Mouse (Mus musculus) stomach, embryonic 16.5 days (tissue): ENCODE results near the gene Kctd13. TPM values are rescaled to one million over a fixed set of nuclear protein-coding genes. Genes with fewer than 3 reads are reported as not detected.
A peak's percentile ranks its signal among the peaks of the same experiment; 100 is the strongest.

ENCODE experiments used
- ATAC-seq: fragments of 200-750 bp; cut with Nextera tagmentation; 2 replicates; pipeline ENCODE4 v1.8.0; 2017; ENCODE audit warnings: moderate number of reproducible peaks, moderate TSS enrichment; ENCODE audit not compliant: insufficient read depth, low FRiP score
- H3K27ac ChIP-seq: fragments of 300-500 bp; sonication (generic); 2 replicates; pipeline ENCODE4 v1.5.1; 2014; ENCODE audit warnings: low read length
- H3K27me3 ChIP-seq: fragments of 300-500 bp; sonication (generic); 2 replicates; pipeline ENCODE4 v1.6.1; 2014; ENCODE audit warnings: low read length, control low read depth, mixed read lengths; ENCODE audit not compliant: control insufficient read depth, insufficient read depth
- H3K36me3 ChIP-seq: fragments of 300-500 bp; sonication (generic); 2 replicates; pipeline ENCODE4 v1.6.1; 2014; ENCODE audit warnings: low read length; ENCODE audit not compliant: control insufficient read depth, insufficient read depth
- H3K4me1 ChIP-seq: fragments of 300-500 bp; sonication (generic); 2 replicates; pipeline ENCODE4 v1.6.1; 2014; ENCODE audit warnings: low read length, control low read depth, mixed read lengths; ENCODE audit not compliant: control insufficient read depth, insufficient read depth
- H3K4me2 ChIP-seq: fragments of 300-500 bp; sonication (generic); 2 replicates; pipeline ENCODE4 v1.6.1; 2014; ENCODE audit warnings: low read depth, low read length, mixed read lengths
- H3K4me3 ChIP-seq: fragments of 300-500 bp; sonication (generic); replicated peaks from 2 replicates; pipeline ENCODE4 v1.5.1; 2014; ENCODE audit warnings: mild to moderate bottlenecking, low read length
- H3K9ac ChIP-seq: fragments of 300-500 bp; sonication (generic); 2 replicates; pipeline ENCODE4 v1.6.1; 2014; ENCODE audit warnings: low read length
- H3K9me3 ChIP-seq: fragments of 300-500 bp; sonication (generic); replicated peaks from 2 replicates; pipeline ENCODE4 v1.6.1; 2016; ENCODE audit warnings: low read length, control low read depth; ENCODE audit not compliant: control insufficient read depth
- WGBS: fragments of 180-500 bp; shearing (Covaris S2); extraction: QIAGEN DNeasy Blood & Tissue Kit; methylation state at CpG from one replicate; pipeline ENCODE4 v1.1.7; 2014; 5-methylcytosine and 5-hydroxymethylcytosine counted together
- polyA plus RNA-seq: library from polyadenylated mRNA; unstranded; fragments of >200 nt; fragmentation: Nextera tagmentation; extraction: Ambion mirVana; gene quantifications from 2 replicates; pipeline ENCODE4 v1.2.1, GENCODE M21; 2015

Kctd13 gene
- polyA plus RNA-seq, 1 experiment from 2014 or later, result 11.3 TPM

GRCm38 (mm10) chr7:126984667-126985444 lies 56.2 kb downstream of the Kctd13 start:
- no peak overlapping the region for H3K9ac ChIP-seq
- no peak overlapping the region for H3K4me2 ChIP-seq
- no peaks in the 10 kb centered on the region for H3K9me3 ChIP-seq
- no peak for ATAC-seq
- no peaks in the 10 kb centered on the region for H3K27me3 ChIP-seq
- no peak overlapping the region for H3K4me3 ChIP-seq
- H3K4me1 ChIP-seq, result no peaks in the 10 kb centered on the region
- 41% methylated on average over 10 of the region's 10 CpGs for WGBS
- no peak overlapping the region for H3K27ac ChIP-seq
- H3K36me3 ChIP-seq, result 0 out of 2 replicates have a peak, but pooled peaks cover 4% of the 10 kb centered on the region

- ATAC-seq, result peak; percentile 74; the same call in 1 of the 2 replicates
These were observed 57.6 kb downstream of the Kctd13 start for GRCm38 (mm10) chr7:126986319-126986718.

GRCm38 (mm10) chr7:126988816-126989215 lies 60.1 kb downstream of the Kctd13 start:
- 73% methylated on average over 8 of the region's 8 CpGs for WGBS
- H3K27ac ChIP-seq, result no peak overlapping the region
- no peak overlapping the region for H3K9ac ChIP-seq
- no peaks in the 10 kb centered on the region for H3K4me1 ChIP-seq
- no peak for ATAC-seq
- no peaks in the 10 kb centered on the region for H3K36me3 ChIP-seq
- no peak overlapping the region for H3K4me2 ChIP-seq
- no peaks in the 10 kb centered on the region for H3K9me3 ChIP-seq
- H3K4me3 ChIP-seq, result no peak overlapping the region
- H3K27me3 ChIP-seq, result no peaks in the 10 kb centered on the region

More at GRCm38 (mm10) chr7:126986319-126986718, 57.6 kb downstream of the Kctd13 start:
- H3K4me3 ChIP-seq, result no peak overlapping the region
- H3K27me3 ChIP-seq, result no peaks in the 10 kb centered on the region
- H3K36me3 ChIP-seq, result no peaks in the 10 kb centered on the region
- H3K4me2 ChIP-seq, result no peak overlapping the region
- no peak overlapping the region for H3K27ac ChIP-seq
- 35% methylated on average over 9 of the region's 9 CpGs for WGBS
- H3K4me1 ChIP-seq, result no peaks in the 10 kb centered on the region
- no peaks in the 10 kb centered on the region for H3K9me3 ChIP-seq
- no peak overlapping the region for H3K9ac ChIP-seq

Other genes with a start within 250 kb of the Kctd13 start
- 93.0 and 107 TPM in 2 replicates for gene Bola2, start 233.5 kb upstream of the Kctd13 start, polyA plus RNA-seq
- 9.0 and 9.5 TPM in 2 replicates for gene Slx1b, start 233.1 kb upstream of the Kctd13 start, polyA plus RNA-seq
- gene Coro1a, start 221.1 kb upstream of the Kctd13 start, polyA plus RNA-seq, result 45.8 and 55.5 TPM in 2 replicates
- 94.8 and 109 TPM in 2 replicates for gene Mapk3, start 169.3 kb upstream of the Kctd13 start, polyA plus RNA-seq
- 11.1 and 15.4 TPM in 2 replicates for gene Gdpd3, start 162.5 kb upstream of the Kctd13 start, polyA plus RNA-seq
- 60.6 and 65.9 TPM in 2 replicates for gene Ypel3, start 151.9 kb upstream of the Kctd13 start, polyA plus RNA-seq
- 0.27 and 0.47 TPM in 2 replicates for gene Tbx6, start 147.4 kb upstream of the Kctd13 start, polyA plus RNA-seq
- gene Ppp4c, start 136.4 kb upstream of the Kctd13 start, polyA plus RNA-seq, result 180 and 192 TPM in 2 replicates
- 1.1 and 1.3 TPM in 2 replicates for gene Fam57b, start 131.2 kb upstream of the Kctd13 start, polyA plus RNA-seq
- gene 4930451I11Rik, start 97.2 kb upstream of the Kctd13 start, polyA plus RNA-seq, result not detected in 2 replicates
- gene Doc2a, start 81.5 kb upstream of the Kctd13 start, polyA plus RNA-seq, result 0.89 TPM in 1 of 2 replicates, not detected in the other
- 22.9 and 24.4 TPM in 2 replicates for gene Hirip3, start 66.9 kb upstream of the Kctd13 start, polyA plus RNA-seq
- 62.2 and 64.8 TPM in 2 replicates for gene Ino80e, start 66.5 kb upstream of the Kctd13 start, polyA plus RNA-seq
- 40.1 and 43.3 TPM in 2 replicates for gene Taok2, start 44.2 kb upstream of the Kctd13 start, polyA plus RNA-seq
- gene Tmem219, start 6.0 kb upstream of the Kctd13 start, polyA plus RNA-seq, result 30.2 and 34.1 TPM in 2 replicates
- gene Asphd1, start 20.7 kb downstream of the Kctd13 start, polyA plus RNA-seq, result 0.18 and 0.45 TPM in 2 replicates
- 1.3 and 1.9 TPM in 2 replicates for gene Sez6l2, start 21.7 kb downstream of the Kctd13 start, polyA plus RNA-seq
- gene Cdipt, start 47.0 kb downstream of the Kctd13 start, polyA plus RNA-seq, result 110 and 125 TPM in 2 replicates
- 1.5 and 2.1 TPM in 2 replicates for gene Cdiptos, start 47.2 kb downstream of the Kctd13 start, polyA plus RNA-seq
- 28.0 and 28.3 TPM in 2 replicates for gene Mvp, start 85.7 kb downstream of the Kctd13 start, polyA plus RNA-seq
- 0.36 TPM in 1 of 2 replicates, not detected in the other for gene Pagr1b, start 87.6 kb downstream of the Kctd13 start, polyA plus RNA-seq
- gene Pagr1a, start 88.5 kb downstream of the Kctd13 start, polyA plus RNA-seq, result 43.5 and 56.6 TPM in 2 replicates
- 31.1 and 39.0 TPM in 2 replicates for gene Gm42742, start 92.2 kb downstream of the Kctd13 start, polyA plus RNA-seq
- 8.5 and 9.6 TPM in 2 replicates for gene Prrt2, start 92.3 kb downstream of the Kctd13 start, polyA plus RNA-seq
- 23.2 and 27.9 TPM in 2 replicates for gene Maz, start 98.2 kb downstream of the Kctd13 start, polyA plus RNA-seq
- 91.5 and 92.2 TPM in 2 replicates for gene Kif22, start 113.6 kb downstream of the Kctd13 start, polyA plus RNA-seq
- gene Zg16, start 158.4 kb downstream of the Kctd13 start, polyA plus RNA-seq, result 29.5 and 61.7 TPM in 2 replicates
- 6.6 and 7.5 TPM in 2 replicates for gene AI467606, start 162.5 kb downstream of the Kctd13 start, polyA plus RNA-seq
- 4.7 and 4.8 TPM in 2 replicates for gene Qprt, start 193.3 kb downstream of the Kctd13 start, polyA plus RNA-seq
- 0.77 and 1.3 TPM in 2 replicates for gene Spn, start 208.9 kb downstream of the Kctd13 start, polyA plus RNA-seq